Mouse (Mus musculus) left cerebral cortex, postnatal 4 days (tissue): ENCODE measurements around the gene Sh3bp5l. TPM values are rescaled to one million over a fixed set of nuclear protein-coding genes. Genes with fewer than 3 reads are reported as not detected.
A peak's percentile ranks its signal among the peaks of the same experiment; 100 is the strongest.
"Not testable (repeated sequence)": the region's sequence is repeated elsewhere in the genome, so short reads cannot be mapped to it uniquely, and the experiment has no call there.

Experiments
- DNase-seq: peaks from one replicate; pipeline ENCODE4 v3.0.0-alpha.2; 2022
- intact Hi-C: fragments of 180-260 bp; cut with DNase I; formaldehyde crosslinking; loops from one replicate; pipeline ENCODE4 v1.15.1; 2025
- total RNA-seq, 2 experiments: library from RNA; stranded (reverse); gene quantifications; 2 replicates each; pipeline ENCODE4 v1.2.3; 2021

The Sh3bp5l gene
- total RNA-seq: 10 to 100 TPM; 44.2 to 48.8 TPM

DNA sequence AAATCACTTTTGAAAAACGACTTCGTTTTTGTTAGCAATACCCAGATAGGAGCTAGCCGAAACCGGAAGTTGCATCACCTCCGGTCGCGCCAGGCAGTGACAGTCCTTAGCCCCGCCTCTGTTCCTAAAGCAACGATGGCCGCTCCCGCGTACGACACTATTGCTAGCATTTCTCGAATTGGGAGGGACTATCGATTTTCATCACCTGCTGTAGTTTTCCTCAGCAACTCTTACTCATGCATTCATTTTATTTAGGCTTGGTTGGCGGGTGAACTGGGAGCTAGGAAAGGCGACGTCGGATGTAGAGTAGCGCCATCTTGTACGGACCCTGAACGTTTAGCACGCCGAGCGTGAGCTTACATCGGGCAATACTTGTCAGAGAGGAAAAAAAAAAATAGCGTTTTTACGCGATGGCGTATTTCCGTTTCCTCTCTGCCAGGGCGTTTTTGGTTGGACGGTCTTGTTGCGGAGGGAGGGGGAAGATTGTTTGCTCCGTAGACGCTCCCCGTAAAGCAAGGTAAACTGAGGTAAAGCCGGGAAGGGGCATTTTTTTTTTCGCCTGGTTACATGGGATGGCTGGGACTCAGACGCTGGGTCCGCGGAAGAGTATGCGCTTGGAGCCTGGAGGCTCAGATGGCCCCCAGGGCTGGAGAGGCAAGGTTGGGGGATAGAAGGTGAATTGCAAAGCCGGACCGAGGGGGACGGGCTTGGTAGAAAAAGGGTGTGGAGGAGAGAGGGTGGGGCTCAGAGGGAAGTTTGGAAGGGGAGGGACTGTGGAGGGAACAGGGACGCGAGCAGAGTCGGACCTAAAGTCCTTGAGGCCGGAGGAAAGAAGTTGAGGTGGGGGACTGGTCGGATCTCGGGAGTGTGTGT lies at the start of gene Sh3bp5l, which contains the start of gene Zfp672:
Gene Sh3bp5l, plus strand, starts transcription at position 449 of the 873 bp plus-strand sequence.
Gene Zfp672, minus strand, starts transcription at position 64 of the 873 bp plus-strand sequence.
- intact Hi-C loops: no loop called here

DNA sequence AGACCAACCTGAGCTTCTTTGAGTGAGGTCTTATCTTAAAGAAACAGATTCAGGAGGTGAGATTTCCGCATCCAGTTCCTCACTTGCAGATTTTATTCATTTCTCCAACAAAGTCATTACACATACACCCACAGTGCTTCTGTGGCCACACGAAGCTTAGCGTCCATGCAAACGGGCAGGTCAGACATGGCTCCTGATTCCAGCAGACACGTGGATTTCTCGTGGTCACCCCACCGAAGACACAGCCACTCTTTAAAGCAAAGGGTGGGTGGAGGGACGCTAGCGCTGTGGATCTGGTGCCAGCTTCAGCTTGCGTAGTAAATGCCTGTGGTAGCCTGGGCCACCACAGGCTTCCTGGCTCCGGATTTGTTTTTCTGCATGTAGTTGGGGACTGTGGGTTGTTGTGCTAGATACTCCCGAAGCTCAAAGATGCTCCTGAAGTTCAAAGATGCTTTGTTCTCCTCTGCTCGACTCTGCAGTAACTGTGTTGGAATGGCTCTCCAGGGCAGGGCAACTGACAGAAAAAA lies 48.5 kb upstream of the Sh3bp5l start:
- no peak for DNase-seq
- intact Hi-C loops: no loop called here

More for the DNA sequence above, at the start of gene Sh3bp5l, which contains the start of gene Zfp672:
- DNase-seq: peak; percentile 86

DNA sequence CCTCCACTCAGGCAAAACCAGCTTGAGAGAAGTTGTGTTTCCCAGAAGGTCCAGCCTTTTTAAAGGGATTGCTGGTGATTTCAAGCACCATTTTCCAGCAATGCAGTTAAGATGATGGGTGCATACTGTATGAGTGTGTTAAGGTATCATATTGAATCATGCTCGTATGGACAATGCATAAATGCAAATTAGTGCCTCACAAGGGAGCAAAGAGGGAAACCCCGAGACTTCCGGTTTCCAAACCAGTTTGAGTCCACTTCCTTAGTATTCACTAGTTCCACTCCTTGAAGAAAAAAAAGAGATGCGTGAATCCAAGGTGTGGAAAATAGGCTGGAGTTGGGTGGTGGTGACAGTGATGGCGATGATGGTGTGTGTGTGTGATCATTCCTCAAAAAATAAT lies 48.0 kb upstream of the Sh3bp5l start:
- no peak for DNase-seq
- intact Hi-C loops: no loop called here

DNA sequence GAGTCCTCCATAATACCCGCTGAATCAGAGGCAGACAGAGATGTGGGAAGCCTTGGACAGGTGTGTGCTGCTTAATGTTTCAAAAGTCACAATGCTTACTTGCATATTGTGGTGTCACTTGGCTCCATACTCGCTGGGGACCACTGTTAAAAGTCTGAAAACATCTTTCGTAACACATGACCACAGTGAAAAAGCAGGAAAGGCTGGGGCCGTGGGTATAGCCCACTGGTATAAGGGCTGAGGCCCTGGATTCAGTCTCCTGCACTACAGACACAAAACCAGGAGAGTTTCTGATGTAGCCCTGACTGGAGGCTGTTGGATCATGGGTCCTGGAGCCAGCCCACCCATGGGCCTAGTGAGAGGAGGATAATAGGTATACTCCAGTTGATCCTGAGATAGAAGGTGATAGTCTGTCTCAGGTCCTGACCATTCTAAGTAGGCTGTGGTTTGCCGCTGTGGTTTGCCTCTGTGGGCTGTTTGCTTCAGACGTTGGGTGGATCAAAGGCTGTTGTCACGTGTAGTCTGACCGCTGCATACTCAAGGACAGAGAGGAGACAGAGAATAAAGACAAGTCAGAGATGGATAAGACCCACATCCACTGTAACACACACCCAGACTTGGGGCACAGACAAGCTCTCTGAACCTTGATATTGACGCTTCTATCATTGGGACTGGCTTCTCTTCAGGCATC lies 40.4 kb upstream of the Sh3bp5l start:
- intact Hi-C loops: no loop called here
- no peak for DNase-seq

GRCm38 (mm10) chr11:58290812-58291211 lies 39.7 kb upstream of the Sh3bp5l start:
- intact Hi-C loops: no loop called here
- no peak for DNase-seq

- no peak for DNase-seq
- intact Hi-C loops: no loop called here
Observed at GRCm38 (mm10) chr11:58292791-58293190, 37.7 kb upstream of the Sh3bp5l start.

GRCm38 (mm10) chr11:58297396-58297795 lies 33.1 kb upstream of the Sh3bp5l start:
- intact Hi-C loops: no loop called here
- no peak for DNase-seq

DNA sequence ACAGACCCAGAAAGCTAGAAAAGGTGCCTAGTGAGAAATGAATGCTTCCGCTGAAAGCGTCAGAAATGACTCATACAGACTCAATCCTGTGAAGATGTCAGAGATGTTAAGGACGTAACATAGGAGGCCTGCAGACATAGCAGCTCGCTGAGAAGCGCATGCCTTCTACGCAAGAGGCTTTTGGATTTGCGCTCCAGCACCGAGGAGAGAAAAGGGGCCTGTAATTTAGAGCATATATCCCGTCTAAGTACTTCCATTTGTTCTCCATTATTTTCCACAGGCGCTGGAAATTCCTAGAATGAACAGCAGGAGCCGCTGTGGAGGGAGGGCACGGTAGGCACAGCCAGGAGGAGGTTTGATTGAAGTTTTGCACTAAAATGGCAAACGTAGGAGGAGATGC lies 29.5 kb upstream of the Sh3bp5l start:
- intact Hi-C loops: loop anchor here (5.0 kb wide), 1 partner anchor 124 kb away; no protein-coding TSS in a partner anchor
- peak; percentile 72 for DNase-seq

- intact Hi-C loops: loop anchor here (5.0 kb wide), 1 partner anchor 125 kb away; no protein-coding TSS in a partner anchor
- peak; percentile 95 for DNase-seq
Observed at GRCm38 (mm10) chr11:58301837-58302754, 28.4 kb upstream of the Sh3bp5l start.

DNA sequence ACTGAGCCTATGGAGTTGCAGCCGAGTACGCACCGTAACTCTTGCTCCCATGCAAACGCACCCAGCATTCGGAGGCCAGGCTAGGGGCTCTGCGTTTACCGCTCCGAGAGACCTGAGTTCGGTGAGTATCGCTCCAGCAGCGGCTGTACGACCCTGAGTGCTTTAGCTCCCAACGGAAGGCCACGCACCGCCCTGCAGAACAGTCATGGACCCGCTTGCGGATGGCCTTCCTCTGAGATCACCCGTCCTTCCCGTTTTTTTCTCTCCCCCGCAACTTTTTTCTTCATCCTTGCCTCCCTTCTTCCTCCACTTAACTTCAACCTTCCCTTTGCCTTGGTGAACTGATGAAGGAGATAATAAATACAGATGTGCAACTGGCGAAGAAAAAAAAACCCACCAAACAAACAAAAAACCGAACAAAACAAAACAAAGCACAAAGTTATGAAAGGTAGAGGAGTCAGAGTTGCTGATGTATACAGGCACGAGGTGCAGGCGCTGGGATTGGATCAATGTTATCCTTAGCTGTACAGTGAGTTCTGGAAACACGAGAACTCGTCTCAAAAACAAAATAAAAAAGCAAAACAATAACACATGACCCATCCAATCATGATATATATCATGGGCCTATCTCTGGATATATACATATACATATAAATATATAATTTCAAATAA lies 27.6 kb upstream of the Sh3bp5l start:
- intact Hi-C loops: loop anchor here (5.0 kb wide), 1 partner anchor 126 kb away; no protein-coding TSS in a partner anchor
- DNase-seq: no peak

GRCm38 (mm10) chr11:58303594-58303993 lies 26.9 kb upstream of the Sh3bp5l start:
- intact Hi-C loops: loop anchor here (5.0 kb wide), 1 partner anchor 126 kb away; no protein-coding TSS in a partner anchor
- no peak for DNase-seq

- DNase-seq, intact Hi-C loops: not testable (repeated sequence)
Observed at GRCm38 (mm10) chr11:58305299-58305698, 25.2 kb upstream of the Sh3bp5l start.

DNA sequence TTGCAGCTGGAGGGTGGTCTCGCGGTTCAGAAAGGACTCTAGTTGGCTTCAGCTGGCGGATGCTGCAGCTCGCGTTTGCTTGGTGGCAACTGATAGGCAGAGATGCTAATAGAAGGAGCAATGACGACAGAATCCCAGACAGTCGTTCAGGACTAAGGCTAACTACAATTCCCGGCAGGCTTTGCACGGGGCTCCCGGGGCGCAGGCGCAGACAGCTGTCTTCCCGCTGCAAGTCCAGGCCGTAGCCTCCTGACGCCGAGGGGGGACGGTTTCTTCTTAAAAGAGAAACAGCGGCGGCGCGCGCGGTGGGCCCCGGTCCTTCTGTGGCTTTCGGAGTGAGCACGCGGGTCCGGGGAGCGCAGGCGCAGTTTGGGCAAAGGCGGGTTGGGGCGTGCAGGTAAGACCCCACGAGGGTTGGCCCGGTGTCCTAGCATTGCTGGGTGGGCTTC lies 23.6 kb upstream of the Sh3bp5l start, which contains the start of gene Zfp692:
Gene Zfp692, plus strand, starts transcription at position 210 of the 449 bp plus-strand sequence.
- intact Hi-C loops: no loop called here
- DNase-seq: peak; percentile 98

DNA sequence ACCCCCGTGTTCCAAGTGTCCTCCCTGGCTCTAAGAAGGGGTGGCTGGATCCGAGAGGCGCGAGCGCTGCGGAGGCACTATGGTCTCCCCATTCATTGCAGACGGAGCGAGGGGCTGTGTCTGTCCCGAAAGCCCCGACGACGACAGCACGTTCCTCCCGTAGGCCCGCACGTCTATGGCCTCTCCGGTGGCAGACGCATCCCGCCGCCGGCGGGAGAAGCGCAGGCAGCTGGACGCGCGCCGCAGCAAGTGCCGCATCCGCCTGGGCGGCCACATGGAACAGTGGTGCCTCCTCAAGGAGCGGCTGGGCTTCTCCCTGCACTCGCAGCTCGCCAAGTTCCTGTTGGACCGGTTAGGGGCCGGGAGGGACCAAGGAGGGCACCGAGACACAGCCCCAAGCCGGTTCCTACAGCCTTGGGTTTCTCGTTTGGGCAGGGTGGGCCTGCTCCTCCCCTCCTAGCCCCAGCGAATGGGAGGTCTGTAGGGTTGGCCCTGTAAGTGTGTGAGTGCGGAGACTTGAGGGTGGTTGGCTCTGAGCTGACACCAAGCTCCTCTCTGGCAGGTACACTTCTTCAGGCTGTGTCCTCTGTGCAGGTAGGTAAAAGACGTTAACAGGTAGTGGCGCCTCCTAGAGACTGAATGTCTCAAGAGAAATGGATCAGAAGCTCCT lies 23.0 kb upstream of the Sh3bp5l start:
- DNase-seq: peak; percentile 48
- intact Hi-C loops: no loop called here

DNA sequence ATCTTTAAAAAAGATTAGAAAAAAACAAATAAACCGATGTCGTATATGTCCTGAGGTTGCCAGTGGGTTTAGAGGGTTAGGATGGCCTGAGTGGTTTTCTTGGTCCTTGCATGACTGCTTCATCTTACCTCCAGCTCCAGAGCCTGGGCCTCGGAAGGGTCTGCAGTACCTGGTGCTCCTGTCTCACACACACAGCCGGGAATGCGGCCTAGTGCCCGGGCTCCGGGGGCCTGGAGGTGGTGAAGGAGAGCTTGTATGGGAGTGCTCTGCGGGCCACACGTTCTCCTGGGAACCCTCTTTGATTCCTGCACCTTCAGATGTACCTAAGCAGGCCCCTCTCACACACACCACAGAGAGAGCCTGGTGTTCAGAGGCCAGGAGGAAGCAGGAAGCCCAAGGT lies 21.9 kb upstream of the Sh3bp5l start:
- intact Hi-C loops: no loop called here
- DNase-seq: no peak

DNA sequence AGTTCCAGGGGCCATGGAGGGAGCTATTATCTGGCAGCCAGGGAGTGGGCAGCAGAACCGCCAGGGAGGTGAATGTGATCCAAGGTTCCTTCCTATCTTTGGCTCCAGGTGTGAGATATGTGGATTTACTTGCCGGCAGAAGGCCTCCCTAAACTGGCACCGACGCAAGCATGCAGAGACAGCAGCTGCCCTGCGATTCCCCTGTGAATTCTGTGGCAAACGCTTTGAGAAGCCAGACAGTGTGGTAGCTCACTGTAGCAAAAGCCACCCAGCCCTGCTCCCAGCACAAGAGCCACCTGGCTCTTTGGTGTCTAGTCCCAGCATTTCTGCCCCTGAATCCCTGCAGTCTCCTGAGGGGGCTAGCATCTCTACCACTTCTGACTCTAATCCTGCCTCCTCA lies 16.5 kb upstream of the Sh3bp5l start:
- DNase-seq: peak; percentile 71

GRCm38 (mm10) chr11:58315536-58316168 lies 14.9 kb upstream of the Sh3bp5l start:
- intact Hi-C loops: no loop called here
- no peak for DNase-seq

More for the DNA sequence above, 16.5 kb upstream of the Sh3bp5l start:
- intact Hi-C loops: no loop called here

DNA sequence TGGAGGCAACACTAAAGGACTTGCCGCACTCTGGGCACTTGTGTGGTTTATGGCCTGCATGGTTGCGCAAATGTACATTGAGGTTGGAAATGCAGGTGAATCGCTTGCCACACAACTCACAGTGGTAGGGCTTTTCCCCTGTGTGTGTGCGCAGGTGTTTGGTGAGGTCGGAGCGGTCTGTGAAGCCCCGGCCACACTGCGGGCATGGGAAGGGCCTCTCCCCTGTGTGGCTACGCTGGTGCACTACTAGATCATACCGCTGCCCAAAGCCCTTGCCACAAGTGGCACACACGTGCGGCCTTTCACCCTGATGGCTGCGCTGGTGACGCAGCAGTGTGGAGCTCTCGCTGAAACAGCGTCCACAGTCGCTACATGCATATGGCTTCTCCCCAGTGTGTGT lies 14.2 kb upstream of the Sh3bp5l start:
- intact Hi-C loops: no loop called here

More for the DNA sequence above, 14.2 kb upstream of the Sh3bp5l start:
- no peak for DNase-seq
